Mouse (Mus musculus): ENCODE results near the gene Atxn2.
"Not testable (repeated sequence)": the region's sequence is repeated elsewhere in the genome, so short reads cannot be mapped to it uniquely, and the experiment has no call there.

The Atxn2 gene

DNA sequence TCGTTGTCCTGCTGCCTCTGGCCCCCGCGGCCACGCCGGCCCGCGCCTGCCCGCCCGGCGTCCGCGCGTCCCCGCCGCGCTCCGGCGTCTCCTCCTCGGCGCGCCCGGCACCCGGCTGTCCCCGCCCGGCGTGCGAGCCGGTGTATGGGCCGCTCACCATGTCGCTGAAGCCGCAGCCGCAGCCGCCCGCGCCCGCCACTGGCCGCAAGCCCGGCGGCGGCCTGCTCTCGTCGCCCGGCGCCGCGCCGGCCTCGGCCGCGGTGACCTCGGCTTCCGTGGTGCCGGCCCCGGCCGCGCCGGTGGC, 743 bp downstream of the Atxn2 start:
- no peak for DNase-seq (ENCODE audit: low read depth)

- DNase-seq (ENCODE audit: low read depth) = no peak
These were observed 1.2 kb downstream of the Atxn2 start for GRCm38 (mm10) chr5:121712232-121712933.

- no peak for DNase-seq (ENCODE audit: low read depth)
These were observed 1.9 kb downstream of the Atxn2 start for GRCm38 (mm10) chr5:121712934-121713538.

GRCm38 (mm10) chr5:121714331-121714730, 3.2 kb downstream of the Atxn2 start:
- DNase-seq (ENCODE audit: low read depth) = no peak

- no peak for DNase-seq (ENCODE audit: low read depth)
These were observed 3.8 kb downstream of the Atxn2 start for GRCm38 (mm10) chr5:121714928-121715327.

DNA sequence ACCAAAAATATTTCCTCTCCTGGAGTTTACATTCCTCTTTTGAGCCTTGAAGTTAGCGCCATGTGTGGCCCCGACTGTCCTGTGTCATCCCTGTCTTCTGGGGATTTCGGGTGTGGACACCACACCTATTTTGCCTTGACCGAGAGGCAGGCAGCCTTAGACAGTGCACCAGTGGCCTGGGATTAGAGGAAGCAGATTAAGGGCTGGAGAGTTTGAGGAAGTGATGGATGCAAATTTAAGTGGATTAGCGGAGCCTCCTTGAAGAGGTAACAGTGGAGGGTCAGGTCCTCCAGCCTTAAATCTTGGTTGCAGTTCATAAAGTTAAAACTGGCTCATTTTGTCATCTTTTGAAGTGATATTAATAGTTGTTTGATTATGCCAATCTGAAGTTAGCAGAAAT, 7.3 kb downstream of the Atxn2 start:
- no peak for DNase-seq (ENCODE audit: low read depth)

- no peak for DNase-seq (ENCODE audit: low read depth)
These were observed 9.9 kb downstream of the Atxn2 start for GRCm38 (mm10) chr5:121720888-121721585.

DNA sequence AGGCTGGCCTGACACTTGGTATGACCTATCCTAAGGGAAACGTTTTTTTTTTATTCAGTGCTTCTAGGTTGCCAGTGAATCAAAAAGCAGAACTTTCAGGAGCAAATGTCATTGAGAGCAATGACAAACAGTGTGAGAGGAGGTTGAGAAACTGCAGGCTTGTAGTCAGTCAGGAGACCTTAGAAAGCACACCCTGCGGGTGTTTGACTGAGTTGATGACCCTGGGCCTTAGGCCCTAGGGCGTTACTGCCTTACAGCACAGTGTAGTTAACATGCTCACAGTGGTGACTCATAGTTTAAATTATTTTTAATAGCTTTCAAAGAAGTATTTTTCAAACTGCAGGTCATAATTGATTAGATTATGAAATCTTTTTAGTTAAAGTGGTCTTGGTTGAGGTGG, 10.7 kb downstream of the Atxn2 start:
- DNase-seq (ENCODE audit: low read depth) = no peak

DNA sequence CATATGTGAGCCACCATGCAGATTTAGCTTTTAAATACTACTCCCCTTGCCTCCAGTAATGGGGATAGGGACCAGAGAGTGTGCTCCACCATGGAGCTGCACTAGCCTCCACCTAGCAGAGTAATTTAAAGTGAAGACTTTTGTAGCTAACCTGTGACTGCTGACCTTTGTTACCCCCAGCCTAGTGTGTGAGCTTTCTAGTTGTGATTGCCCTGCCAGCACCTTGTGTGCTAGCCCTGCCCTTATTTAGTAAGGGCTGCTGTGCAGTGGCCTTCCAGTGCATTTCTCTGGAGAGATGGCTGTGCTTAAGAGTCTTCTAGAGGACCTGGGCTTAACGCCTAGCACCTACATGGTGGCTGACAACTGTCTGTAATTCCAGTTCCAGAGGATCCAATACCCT, 13.5 kb downstream of the Atxn2 start:
- no peak for DNase-seq (ENCODE audit: low read depth)

- no peak for DNase-seq (ENCODE audit: low read depth)
These were observed 18.9 kb downstream of the Atxn2 start for GRCm38 (mm10) chr5:121730057-121730456.

GRCm38 (mm10) chr5:121736641-121737040, 25.5 kb downstream of the Atxn2 start:
- no peak for DNase-seq (ENCODE audit: low read depth)

DNA sequence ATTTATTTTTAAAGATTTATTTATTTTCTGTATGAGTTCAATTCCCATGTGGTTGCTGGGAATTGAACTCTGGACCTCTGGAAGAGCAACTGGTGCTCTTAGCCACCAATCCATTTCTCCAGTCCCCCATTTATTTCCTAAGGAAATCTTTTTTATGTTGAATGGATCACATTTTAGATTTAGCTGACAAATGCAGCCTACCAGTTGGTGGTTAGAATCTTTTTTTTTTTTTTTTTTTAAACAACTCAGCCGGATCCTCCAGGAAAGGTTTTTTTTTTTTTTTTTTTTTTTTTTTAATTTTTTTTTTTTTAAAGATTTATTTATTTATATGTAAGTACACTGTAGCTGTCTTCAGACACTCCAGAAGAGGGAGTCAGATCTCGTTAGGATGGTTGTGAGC, 27.0 kb downstream of the Atxn2 start:
- not testable (repeated sequence) for DNase-seq (ENCODE audit: low read depth)

DNA sequence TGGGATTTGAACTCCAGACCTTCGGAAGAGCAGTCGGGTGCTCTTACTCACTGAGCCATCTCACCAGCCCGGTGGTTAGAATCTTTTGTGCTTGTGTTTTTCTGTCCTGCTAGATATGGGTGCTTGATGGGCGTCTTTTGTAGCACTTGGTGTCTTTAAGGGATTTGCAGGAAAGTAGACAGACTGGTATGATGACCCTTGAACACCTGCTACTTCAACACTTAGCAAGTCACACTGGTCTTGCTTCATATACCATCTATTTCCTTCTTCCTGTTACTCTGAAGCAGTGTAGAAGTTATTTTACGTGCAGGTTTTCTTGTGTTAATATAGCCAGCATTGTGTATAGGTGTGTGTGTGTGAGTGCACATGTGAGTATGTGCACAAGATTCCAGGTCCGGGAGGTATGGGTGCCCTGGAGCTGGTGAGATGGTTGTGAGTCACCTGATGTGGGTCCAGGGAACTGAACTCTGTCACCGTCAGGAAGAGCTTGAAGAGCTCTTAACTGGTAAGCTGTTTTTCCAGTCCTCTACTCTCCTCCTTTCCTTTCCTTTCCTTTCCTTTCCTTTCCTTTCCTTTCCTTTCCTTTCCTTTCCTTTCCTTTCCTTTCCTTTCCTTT, 27.5 kb downstream of the Atxn2 start:
- no peak for DNase-seq (ENCODE audit: low read depth)

GRCm38 (mm10) chr5:121740516-121740915, 29.4 kb downstream of the Atxn2 start:
- DNase-seq (ENCODE audit: low read depth) = no peak

DNA sequence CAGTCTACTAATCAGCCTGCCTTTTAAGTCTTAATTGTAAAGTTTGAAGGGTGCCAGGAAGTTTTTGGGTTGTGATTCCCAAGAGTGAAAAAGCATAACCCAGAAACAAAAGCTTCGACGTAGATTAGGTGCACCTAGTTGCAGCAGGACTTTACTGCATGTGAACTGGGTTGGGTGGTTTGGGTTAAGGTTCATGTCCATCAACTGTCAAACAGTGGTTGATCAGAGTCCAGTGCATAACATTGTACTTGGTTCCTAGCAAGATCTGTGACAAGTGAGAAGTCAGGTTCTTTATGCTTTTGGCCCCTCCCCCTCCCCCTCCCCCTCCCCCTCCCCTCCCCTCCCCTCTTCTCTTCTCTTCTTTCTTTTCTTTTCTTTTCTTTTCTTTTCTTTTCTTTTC, 31.8 kb downstream of the Atxn2 start:
- no peak for DNase-seq (ENCODE audit: low read depth)

GRCm38 (mm10) chr5:121747884-121748594, 36.9 kb downstream of the Atxn2 start:
- not testable (repeated sequence) for DNase-seq (ENCODE audit: low read depth)

DNA sequence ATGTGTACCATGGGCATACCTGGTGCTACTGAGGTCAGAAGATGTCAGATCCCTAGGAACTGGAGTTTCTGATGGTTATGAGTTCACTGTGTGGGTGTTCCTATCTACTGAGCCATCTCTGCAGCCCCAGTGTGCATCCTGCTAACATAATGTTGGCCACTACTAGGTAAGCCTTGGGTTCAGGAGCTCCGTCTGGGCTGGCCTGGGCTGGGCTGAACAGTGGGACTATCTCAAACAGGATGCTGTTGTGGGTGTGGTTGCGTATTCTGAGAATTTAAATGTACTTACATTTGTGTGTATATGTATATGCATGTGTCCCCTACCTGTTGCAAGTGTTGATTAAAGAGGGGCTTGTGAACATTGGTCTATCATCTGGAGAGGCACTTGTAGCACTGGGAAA, 38.5 kb downstream of the Atxn2 start:
- no peak for DNase-seq (ENCODE audit: low read depth)

GRCm38 (mm10) chr5:121757900-121758299, 46.8 kb downstream of the Atxn2 start:
- no peak for DNase-seq (ENCODE audit: low read depth)

DNA sequence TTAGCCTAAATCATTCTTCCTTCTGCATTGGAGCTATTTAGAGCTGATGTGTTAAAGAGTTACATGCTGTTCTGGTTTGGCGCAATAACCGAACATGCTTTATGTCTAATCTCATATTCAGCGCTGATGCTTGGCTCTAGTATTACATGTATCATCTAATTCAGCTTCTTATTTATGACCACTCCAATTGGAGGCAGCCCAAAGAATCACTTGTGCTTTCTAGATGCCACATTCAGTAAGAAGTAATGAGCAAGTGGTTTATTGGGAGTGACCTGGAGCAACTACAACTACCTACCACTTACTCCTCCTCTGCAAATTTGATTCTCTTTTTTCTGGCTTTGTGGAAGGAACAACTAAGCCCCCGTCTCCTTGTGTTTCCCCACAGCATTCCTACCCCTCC, 47.2 kb downstream of the Atxn2 start:
- DNase-seq (ENCODE audit: low read depth) = no peak

DNA sequence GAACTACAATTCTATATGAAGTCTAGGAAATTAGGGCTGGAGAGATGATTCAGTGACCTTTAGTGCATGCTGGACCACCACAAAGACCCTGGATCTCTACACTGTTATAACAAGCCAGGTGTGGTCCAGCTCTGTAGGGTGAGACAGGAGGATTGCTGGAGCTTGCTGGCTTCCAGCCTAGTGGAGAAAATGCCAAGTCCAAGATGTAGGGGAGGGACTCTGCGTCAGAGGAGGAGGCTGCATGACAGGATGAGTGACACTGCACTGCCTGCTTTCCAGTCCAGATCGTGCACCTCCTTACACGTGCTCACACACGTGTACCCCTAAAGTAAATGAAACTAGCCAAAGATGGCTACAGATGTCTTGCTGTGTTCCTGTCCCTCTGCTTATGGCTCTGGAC, 48.8 kb downstream of the Atxn2 start:
- DNase-seq (ENCODE audit: low read depth) = no peak

GRCm38 (mm10) chr5:121761459-121761858, 50.3 kb downstream of the Atxn2 start:
- DNase-seq (ENCODE audit: low read depth) = no peak

- no peak for DNase-seq (ENCODE audit: low read depth)
These were observed 51.8 kb downstream of the Atxn2 start for GRCm38 (mm10) chr5:121762949-121763348.

DNA sequence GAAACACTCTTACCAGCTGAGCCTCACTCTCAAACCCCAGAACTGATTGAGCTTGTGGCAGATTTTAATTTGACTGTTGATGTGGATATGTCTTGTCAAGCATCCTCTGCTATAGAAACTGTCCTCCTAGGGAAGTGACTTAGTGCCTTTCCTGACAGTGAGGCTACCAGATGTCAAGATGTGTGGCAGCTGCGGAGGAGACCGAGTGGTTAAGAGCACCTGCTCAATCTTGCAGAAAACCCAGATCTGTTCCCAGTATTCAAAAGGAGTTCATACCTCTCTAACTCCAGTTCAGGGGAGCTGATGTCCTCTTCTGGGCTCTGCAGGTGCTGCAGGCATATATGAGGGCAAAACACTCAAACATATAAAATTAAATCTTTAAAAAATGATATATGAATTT, 53.9 kb downstream of the Atxn2 start:
- no peak for DNase-seq (ENCODE audit: low read depth)

Measured in fibroblast of lung, adult 2 months (primary cell).